Mouse (Mus musculus): Measurements from ENCODE around the gene Carf.
"Not testable (repeated sequence)": the region's sequence is repeated elsewhere in the genome, so short reads cannot be mapped to it uniquely, and the experiment has no call there.

The Carf gene

DNA sequence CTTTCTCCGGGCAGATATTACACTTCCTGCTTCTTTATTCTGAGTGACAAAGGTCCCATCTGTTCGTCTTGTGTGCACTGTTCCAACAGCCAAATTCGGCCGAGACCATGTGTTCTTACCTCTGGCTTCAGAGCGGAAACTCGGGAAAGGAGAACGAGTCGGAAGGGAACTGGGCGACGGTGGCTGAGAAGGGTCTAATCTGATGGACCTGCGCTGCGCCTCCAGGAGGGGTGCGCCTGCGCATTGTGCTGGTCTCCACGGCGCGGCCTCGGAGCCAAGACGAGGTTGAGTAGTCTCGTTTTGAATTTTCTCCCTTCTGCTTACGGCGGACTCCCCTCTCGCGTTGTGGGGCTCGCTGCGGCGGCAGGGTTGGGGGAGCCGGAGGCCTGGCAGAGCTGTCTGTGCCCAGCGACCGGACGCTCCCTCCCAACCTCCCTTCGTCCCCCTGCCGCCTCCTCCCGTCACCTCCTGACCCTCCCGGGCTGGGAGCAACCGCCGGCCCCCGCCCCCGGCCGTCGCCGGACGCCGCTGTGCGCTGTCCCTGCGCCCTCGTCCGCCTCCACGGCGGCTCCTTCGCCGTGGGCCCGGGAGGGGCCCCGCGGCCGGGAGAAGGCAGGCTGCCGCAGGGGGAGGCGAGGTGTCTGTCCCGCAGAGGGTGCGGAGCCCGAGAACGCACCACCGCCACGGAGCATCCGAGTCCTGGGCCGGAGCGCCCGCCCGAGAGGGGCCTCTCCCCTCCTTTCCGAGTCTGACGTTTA lies at the start of gene Carf, which contains the start of gene Wdr12:
TSS of gene Carf (plus strand) at position 224 of the 758 bp plus-strand sequence.
TSS of gene Wdr12 (minus strand) at position 622 of the 758 bp plus-strand sequence.
- peak; percentile 99 for DNase-seq (ENCODE audit: low spot score in 2 of 2)

DNA sequence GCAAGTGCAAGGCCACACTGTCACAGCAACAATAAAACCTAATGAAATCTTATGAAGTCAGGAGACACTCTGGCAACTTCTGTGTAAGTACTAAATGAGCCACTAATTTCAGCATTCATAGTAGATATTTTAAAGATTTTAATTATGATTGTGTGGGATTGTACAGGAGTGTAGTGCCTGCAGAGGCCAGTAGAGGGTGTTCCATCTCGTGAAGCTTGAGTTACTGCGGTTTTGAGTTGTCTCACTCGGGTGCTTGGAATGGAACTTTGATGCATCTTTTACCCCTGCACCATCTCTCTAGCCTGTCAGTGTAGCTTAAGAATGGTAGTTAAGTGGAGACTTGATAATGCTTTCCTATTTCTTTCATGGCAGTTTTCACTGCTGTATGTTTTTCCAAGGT lies 43.4 kb upstream of the Carf start:
- DNase-seq (ENCODE audit: low spot score in 2 of 2): no peak

DNA sequence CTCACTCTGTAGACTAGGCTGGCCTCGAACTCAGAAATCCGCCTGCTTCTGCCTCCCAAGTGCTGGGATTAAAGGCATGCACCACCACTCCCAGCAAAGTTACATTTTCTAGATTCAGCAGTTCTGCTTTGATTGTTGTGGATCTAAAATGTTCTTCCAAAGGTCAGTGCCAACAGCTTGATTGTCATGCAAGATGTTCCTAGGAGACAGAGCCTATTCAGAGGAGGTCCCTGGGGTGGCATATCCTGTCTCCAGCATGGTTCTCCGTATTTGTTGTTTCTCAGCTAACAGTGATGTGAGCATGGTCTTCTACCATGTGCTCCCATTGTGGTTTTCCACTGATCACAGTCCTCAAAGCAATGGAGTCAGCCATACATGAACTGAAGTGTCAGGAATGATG lies 41.7 kb upstream of the Carf start:
- DNase-seq (ENCODE audit: low spot score in 2 of 2): no peak

DNA sequence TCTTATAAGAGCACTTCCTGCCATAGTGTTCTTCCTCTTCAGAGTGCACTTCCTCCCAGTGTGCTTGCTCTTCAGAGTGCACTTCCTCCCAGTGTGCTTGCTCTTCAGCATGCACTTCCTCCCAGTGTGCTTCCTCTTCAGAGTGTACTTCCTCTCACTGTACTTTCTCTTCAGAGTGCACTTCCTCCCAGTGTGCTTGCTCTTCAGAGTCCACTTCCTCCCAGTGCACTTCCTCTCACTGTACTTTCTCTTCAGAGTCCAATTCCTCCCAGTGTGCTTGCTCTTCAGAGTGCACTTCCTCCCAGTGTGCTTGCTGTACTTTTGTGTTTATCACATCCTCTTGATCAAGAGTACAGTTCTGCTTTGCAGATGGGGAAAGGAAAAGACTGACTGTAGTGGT lies 27.3 kb upstream of the Carf start:
- DNase-seq (ENCODE audit: low spot score in 2 of 2): not testable (repeated sequence)

DNA sequence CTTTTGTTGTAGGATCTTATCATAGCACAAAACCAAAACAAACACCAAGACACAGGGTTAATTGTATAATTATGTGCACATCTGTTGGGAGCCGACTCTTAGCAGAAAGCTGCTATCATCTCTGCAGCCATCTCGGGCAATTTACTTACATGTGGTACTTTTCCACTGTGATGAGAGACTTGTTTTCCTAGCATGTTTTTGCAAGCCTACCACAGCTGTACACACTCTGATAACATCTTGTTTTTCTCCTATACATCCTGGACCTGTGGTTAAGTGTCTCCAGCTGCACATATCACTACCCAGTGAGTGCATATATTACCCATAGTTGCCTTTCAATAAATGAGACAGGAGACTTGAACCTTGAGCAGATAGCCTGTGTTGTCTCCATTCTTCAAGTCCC lies 23.1 kb upstream of the Carf start:
- no peak for DNase-seq (ENCODE audit: low spot score in 2 of 2)

DNA sequence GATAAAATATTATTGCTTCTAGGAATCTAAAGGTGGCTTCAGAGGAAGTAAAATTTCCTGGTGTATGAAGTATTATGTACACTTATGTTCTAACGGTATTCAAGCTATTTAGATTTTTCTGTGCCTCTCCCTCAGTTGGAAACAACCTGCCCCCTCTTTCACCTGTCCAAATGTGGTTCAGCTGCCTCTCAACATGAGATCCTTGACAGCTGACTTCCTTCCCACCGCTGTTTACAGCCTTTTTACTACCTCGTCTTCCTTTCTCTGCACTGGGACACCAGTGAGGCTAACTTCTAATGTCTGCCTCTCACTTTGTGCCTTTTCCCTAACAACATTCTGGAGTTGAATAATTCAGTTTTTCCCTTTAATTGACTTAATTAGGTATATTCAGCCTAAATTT lies 22.5 kb upstream of the Carf start:
- no peak for DNase-seq (ENCODE audit: low spot score in 2 of 2)

DNA sequence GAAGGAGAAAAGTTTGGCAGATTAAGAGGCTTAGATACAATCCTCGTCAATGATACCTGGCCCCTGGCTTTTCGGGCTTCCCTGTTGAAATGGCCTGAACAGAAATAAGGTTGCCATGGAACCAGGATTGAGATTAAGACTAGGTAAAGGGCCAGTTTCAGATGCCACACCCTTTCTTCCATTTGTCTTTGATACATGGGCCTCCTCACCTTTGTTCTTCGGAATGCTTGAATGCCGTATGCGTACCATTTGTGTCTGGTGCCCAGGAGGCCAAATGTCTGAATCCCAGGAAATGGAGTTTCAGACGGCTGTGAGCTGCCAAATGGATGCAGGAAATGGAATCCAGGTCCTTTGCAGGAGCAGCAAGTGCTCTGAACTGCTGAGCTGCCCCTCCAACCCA lies 21.6 kb upstream of the Carf start:
- no peak for DNase-seq (ENCODE audit: low spot score in 2 of 2)

DNA sequence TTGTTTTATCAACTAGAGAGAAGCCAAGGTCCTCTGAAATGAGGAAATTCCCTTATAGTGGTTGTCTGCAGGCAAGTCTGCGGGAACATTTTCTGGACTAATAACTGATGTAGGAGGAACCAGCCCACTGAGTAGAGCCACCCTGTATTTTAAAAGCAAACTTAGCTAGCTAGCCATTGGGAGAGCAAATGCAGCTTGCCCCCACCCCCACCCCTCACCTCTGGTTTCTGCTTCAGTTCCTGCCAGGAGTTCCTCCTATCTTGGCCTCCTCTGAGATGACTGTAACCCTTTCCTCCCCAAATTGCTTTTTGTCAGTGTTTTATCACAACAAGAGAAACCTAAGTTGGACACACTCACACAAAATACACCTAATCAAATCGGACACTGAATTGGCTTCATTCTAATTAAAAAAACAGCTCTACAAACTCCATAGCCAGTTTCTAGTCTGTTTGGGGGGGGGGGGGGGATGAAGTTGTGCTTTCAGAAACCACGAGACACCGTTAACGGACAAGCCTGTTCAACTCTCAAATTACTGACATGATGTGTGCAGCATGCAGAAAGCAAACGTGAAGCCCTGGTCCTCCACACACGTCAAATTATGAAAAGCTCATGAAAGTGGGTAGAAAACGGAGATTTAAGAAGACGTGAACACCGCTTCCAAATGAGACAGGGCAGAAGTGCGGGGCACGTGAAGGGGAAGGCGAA lies 1.3 kb upstream of the Carf start:
- DNase-seq (ENCODE audit: low spot score in 2 of 2): no peak

DNA sequence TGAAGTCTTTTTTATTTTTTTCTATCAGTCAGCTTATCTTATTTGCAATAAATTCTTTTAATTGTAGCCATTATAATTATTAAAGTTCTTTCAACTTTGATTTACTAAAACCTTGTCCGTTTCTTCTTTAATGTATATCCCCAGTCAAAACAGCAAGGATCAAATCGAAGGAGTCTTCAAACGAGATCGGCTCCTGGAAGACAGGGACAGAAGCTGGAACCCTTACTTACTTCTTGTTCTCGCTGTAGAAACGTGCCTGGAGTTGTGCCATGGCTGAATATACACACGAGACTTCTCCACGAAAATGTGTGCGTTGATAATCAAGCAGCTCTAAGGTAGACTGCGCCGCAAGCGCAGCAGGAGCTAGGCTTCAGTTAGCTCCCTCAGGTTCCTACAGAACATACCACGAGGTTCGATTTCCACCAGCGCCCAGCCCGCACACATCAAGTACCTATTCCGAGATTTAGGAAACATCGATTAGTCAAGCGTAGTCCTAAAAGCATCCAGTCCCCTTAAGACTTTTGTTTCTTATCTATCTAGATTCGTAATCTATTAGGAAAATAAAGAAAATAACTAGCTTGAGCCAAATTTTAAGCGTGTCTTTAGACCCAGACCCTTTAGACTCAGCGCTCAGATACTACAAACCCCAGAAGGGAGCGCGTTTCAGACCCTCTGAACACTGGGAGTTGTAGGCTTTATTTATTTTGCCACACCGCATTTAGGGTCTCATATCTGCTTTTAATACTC lies 597 bp upstream of the Carf start:
- DNase-seq (ENCODE audit: low spot score in 2 of 2): peak; percentile 63 to 78

DNA sequence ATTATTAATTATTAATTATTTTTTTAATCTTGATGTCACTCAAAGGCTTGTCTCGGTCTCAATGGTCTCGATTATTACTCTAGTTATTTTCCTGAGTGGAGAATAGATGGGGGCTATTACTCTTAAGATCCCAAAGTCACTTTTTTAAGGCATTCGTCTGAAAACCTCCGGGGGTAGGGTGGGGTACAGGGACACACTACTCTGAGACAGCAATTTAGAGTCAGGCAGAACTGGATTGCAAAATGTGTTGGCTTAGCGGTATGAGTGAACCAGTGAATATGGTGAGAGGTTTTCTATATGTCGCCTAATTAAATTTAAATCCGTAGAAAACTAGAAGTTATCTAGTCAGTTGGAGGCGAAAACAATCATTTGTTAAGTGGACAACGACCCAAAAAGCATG lies 792 bp downstream of the Carf start:
- DNase-seq (ENCODE audit: low spot score in 2 of 2): no peak

DNA sequence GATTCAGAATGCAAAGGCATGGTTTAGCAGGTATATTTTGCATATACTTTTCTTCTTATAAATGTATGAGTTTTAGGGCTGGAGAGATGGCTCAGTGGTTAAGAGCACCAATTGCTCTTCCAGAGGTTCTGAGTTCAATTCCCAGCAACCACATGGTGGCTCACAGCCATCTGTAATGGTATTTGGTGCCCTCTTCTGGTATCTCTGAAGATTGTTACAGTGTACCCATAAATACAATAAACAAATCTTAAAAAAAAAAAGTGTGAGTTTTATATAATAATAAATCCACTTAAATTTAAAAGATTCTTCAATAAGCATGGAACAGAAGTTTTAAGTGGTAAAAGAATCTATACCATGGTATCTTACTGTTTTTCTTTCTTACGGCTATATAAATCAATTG lies 6.5 kb downstream of the Carf start:
- no peak for DNase-seq (ENCODE audit: low spot score in 2 of 2)

DNA sequence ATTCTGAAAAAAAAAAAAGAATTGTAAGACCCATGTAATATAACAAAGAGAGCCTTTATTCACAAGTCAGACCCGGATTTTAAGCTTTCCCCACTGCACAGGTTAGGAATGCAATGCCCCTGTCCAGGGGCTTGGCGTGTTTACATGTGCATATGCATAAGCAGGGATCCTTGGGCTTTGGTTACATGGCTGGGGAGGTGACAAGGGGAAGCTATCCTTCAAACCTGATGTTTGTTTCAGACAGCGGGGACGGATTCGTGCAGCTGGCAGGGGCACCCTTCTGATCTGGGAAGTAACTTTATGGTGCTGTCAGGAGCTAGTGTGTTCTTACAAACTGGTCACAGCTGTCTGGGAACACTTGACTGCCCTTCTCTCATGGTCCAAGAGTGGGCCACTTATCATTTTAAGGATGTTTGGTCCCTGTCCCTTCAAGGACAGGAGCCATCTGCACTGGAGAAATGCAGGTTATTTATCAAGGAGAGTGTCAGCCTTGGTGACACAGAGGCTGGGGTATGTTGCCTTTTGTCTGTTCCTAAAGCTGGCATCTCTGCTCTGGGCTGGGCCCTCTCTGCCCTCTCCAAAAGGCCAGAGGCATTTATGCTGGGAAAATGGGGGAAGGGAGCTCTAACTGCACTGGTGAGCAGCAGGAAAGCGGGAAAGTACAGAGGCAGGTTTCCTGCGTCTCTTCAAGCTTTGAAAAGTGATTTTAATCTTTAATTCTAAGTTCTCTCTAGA lies 19.8 kb downstream of the Carf start:
- DNase-seq (ENCODE audit: low spot score in 2 of 2): no peak

DNA sequence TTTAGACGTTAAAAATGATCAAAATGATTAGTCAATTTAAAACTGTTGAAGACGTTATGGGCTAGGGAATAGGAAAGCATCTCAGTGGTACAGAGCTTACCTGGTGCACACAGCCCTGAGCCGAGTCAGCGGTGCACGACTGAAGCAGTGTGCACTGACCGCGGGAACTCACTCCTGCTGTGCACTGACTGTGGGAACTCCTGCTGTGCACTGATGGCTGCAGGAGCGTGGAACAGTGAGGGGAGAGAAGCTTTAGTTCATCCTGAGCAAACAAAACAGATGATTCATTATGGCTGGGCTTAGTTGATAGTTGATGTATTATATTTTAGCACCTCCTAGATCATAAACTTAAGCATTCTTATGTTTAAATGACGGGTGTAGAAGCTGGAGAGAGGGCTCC lies 39.3 kb downstream of the Carf start:
- no peak for DNase-seq (ENCODE audit: low spot score in 2 of 2)

DNA sequence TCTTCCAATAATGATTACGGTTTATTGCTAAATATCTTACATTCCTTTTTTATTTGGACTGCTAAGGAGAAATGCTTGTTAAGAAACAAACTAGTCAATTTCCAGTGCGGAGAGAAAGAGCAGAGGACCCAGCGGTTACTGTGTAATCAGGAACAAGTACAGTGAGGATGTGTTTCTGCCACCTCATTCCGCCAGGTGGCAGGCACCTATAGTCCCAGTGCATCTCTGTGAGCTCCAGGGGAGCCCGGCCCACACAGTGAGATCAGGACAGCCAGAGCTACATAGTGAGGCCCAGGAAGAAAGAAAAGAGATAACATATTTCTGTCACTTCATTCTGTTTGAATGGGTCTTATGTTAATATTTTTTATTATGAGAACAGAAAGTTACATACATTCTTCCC lies 54.7 kb downstream of the Carf start:
- DNase-seq (ENCODE audit: low spot score in 2 of 2): no peak

DNA sequence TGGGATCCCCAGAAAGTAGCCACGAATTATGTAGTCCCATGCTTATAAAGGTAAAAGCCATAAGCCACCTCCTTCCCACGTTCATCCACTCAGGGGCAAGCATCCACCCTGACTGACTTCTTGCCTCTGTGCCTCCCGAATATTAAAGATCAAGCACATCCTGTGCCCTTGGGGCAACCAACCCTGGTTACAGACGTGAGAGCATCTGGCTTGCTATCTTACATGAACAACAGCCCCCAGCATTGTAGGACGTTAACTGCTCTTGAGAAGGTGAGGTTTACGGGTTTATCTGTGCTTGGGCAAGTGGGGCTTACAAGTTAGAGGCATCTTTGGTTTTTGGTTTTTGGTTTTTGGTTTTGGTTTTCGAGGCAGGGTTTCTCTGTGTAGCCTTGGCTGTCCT lies 58.6 kb downstream of the Carf start:
- no peak for DNase-seq (ENCODE audit: low spot score in 2 of 2)

DNA sequence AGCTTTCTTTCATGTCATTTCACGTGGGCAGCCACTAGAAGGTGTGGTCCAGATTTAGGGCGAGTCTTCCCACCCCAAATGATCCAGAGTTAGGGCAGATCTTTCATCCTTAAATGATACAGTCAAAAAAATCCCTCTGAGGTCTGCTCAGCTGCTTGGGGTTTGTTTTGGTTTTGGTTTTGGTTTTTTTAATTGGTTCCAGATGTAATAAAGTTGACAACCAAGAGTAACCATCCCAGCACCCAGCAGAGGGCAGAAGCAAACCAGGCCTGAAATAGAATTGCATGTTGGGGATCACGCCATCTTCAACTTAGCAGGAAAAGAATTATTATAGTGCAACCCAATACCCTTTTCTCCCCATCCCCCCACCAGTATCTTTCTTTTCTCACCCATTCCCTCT lies 60.4 kb downstream of the Carf start:
- no peak for DNase-seq (ENCODE audit: low spot score in 2 of 2)

DNA sequence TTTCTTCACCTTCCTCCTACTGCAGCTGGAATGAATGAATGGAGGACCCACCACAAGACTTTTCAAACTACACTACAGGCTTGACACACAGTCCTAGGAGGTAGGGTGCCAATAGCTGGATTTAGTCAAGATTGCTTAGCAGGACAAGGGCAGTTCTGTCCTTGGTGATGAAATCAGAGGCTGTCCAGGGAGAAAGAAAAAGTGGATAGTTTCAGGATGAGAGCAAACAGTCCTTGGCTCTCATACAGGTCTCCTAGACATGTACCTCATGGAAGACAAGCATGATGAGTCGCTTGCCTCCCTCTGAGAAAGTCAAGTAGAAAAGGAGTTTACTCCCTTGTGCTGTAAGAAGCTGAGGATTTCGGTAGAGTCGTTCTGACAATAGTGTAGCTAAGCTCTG lies 65.6 kb downstream of the Carf start:
- DNase-seq (ENCODE audit: low spot score in 2 of 2): no peak

DNA sequence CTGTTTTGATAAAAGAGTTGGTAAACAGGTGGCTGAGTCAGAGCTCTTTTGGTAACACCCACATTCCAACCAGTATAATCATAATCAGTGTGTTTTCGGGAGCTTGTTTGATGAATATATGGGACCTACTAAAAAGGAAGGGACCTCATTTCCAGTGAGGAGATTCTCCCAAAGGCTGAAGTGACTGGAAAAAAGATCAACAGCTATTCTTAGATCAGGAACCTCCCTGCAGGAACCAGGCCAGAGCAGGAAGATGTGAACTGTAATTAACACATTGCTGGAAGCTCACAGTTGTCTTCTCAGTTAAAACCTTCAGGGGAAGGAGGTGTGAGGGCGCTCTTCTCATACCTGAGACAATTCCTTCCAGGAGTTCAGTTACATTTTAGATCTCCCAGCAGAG lies 71.6 kb downstream of the Carf start:
- no peak for DNase-seq (ENCODE audit: low spot score in 2 of 2)

DNA sequence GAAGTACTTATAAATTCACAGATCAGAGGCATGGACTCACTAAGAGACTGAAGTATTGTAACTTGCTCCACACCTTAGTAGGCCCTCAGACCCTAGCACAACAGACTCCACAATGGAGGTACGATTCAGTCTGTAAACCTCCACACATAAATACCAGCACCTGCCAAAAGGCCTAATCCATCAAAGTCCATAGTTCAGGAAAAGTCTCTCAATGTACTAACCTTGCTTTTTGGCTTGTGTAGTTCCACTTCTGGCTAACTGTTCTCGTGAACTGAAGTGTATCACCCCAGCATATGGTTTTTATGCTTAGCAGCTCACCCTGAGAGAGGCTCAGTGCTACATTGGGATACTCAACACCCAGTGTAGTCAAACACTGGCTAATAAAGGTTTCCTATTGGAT lies 72.2 kb downstream of the Carf start:
- no peak for DNase-seq (ENCODE audit: low spot score in 2 of 2)

DNA sequence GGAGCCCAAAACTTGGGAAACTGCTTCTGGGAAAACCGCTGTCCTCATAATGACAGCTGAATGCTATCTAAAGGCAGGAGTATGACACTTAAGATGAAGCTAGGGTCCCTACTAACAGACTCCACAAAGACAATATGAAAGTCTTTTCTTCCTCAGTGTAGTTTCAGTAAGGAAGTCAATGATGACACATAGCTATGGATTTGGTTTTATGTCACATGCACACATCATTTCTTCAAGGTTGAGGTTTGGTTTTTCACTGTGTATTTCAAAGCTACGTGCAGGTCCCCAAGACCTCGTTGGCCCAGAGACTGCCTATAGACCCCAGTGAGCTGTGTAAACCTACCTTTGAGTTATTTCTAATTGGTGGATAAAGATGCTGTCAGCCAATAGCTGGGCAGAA lies 75.1 kb downstream of the Carf start:
- DNase-seq (ENCODE audit: low spot score in 2 of 2): no peak

DNA sequence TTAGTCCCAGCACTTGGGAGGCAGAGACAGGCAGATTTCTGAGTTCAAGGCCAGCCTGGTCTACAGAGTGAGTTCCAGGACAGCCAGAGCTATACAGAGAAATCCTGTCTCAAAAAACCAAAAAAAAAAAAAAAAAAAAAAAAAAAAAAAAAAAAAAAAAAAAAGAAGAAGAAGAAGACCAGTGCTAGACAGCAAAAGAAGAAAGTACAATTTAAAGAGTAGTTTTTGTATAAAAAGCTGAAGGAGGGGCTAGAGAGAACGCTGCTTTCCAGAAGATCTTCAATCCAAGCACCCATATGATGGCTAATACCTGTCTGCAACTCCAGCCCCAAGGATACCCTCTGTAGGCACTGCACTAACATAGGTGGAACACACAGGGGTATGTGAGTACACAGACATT lies 79.8 kb downstream of the Carf start:
- not testable (repeated sequence) for DNase-seq (ENCODE audit: low spot score in 2 of 2)

DNA sequence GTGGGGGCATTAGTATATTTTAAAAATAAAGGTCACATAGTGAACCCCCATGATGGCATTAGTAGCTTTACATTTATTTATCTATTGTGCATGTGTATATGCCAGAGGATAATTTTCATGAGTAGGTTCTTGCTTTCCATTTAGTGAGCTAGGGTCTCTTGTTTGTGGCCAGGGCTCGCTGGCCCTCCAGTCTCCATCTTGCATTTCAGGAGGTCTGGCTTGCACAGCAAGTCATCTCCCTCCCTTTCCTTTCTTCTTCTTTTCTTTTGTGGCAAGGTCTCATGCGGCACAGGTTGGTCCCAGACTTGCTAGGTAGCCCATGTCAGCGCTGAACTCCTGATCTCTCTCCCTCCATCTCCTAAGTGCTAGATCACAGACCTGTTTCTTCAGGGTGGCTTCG lies 81.3 kb downstream of the Carf start:
- DNase-seq (ENCODE audit: low spot score in 2 of 2): no peak
